Mouse (Mus musculus): ENCODE measurements around the gene Tram2.

- no peak for TF ChIP-seq CTCF (IDR thresholded peaks at IDR 0.05; ENCODE audit: low read depth)
- no peak for TF ChIP-seq EP300 (IDR thresholded peaks at IDR 0.05; ENCODE audit: low read depth)
Measured at GRCm38 (mm10) chr1:21067536-21068221, 11.3 kb downstream of the Tram2 start.
